Mouse (Mus musculus) stomach, postnatal 0 days (tissue): ENCODE results near the gene Apol10b.

Source experiments
- CTCF ChIP-seq: IDR thresholded peaks from 2 replicates; pipeline ENCODE4 v1.5.1; 2016; ENCODE audit warnings: antibody characterized with exemption, low read depth, mild to moderate bottlenecking, moderate library complexity
- EP300 ChIP-seq: optimal IDR thresholded peaks from 2 replicates; pipeline ENCODE3; 2016; ENCODE audit warnings: antibody characterized with exemption

- TF ChIP-seq CTCF = no peak
- no peak for TF ChIP-seq EP300
Measured at GRCm38 (mm10) chr15:77561792-77562191, 34.1 kb downstream of the Apol10b start, which contains the start of gene 1700025B11Rik.
